Mouse (Mus musculus): ENCODE measurements around the gene Zswim2.
A peak's percentile ranks its signal among the peaks of the same experiment; 100 is the strongest.
"Not testable (repeated sequence)": the region's sequence is repeated elsewhere in the genome, so short reads cannot be mapped to it uniquely, and the experiment has no call there.

Zswim2 gene

GRCm38 (mm10) chr2:83940931-83941361, at the start of gene Zswim2:
Gene Zswim2, minus strand, starts transcription at chr2:83941228.
- peak; percentile 93 to 95 for DNase-seq (ENCODE audit: low spot score in 2 of 2)

- not testable (repeated sequence) for DNase-seq (ENCODE audit: low spot score in 2 of 2)
Measured at GRCm38 (mm10) chr2:83990253-83990652, 49.2 kb upstream of the Zswim2 start, which contains the start of gene Gm13691. Gene Gm13691, plus strand, starts transcription at chr2:83990553.

- not testable (repeated sequence) for DNase-seq (ENCODE audit: low spot score in 2 of 2)
Measured at GRCm38 (mm10) chr2:83984443-83984842, 43.4 kb upstream of the Zswim2 start, which contains the start of gene Gm13697. Gene Gm13697, plus strand, starts transcription at chr2:83984743.

DNA sequence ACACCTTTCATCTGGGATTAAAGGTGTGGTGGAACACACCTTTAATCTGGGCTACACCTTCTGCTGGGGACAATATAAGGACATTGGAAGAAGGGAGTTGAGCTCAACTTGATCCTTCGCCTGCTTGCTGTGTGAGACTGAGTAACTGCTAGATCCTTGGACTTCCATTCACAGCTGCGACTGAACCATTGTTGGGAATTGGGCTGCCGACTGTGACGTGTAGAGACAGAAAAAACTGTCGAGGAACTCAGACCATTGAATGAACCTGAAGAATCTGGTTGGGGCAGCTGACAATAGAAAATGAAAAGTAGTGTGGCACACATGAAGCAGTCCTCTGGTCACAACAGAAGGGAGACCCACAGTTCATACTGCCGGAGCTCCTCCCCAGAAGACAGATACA, 37.6 kb upstream of the Zswim2 start, which contains the start of gene Gm13694:
Gene Gm13694, plus strand, starts transcription at position 301 of the 400 bp plus-strand sequence.
- not testable (repeated sequence) for DNase-seq (ENCODE audit: low spot score in 2 of 2)

GRCm38 (mm10) chr2:83972823-83973222, 31.8 kb upstream of the Zswim2 start, which contains the start of gene Gm13696:
Gene Gm13696, plus strand, starts transcription at chr2:83973123.
- DNase-seq (ENCODE audit: low spot score in 2 of 2) = not testable (repeated sequence)

DNA sequence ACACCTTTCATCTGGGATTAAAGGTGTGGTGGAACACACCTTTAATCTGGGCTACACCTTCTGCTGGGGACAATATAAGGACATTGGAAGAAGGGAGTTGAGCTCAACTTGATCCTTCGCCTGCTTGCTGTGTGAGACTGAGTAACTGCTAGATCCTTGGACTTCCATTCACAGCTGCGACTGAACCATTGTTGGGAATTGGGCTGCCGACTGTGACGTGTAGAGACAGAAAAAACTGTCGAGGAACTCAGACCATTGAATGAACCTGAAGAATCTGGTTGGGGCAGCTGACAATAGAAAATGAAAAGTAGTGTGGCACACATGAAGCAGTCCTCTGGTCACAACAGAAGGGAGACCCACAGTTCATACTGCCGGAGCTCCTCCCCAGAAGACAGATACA, 26.0 kb upstream of the Zswim2 start, which contains the start of gene Gm13695:
Gene Gm13695, plus strand, starts transcription at position 301 of the 400 bp plus-strand sequence.
- DNase-seq (ENCODE audit: low spot score in 2 of 2) = not testable (repeated sequence)

GRCm38 (mm10) chr2:83961203-83961602, 20.2 kb upstream of the Zswim2 start, which contains the start of gene Gm13693:
Gene Gm13693, plus strand, starts transcription at chr2:83961503.
- not testable (repeated sequence) for DNase-seq (ENCODE audit: low spot score in 2 of 2)

DNA sequence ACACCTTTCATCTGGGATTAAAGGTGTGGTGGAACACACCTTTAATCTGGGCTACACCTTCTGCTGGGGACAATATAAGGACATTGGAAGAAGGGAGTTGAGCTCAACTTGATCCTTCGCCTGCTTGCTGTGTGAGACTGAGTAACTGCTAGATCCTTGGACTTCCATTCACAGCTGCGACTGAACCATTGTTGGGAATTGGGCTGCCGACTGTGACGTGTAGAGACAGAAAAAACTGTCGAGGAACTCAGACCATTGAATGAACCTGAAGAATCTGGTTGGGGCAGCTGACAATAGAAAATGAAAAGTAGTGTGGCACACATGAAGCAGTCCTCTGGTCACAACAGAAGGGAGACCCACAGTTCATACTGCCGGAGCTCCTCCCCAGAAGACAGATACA, 14.4 kb upstream of the Zswim2 start, which contains the start of gene Gm13698:
Gene Gm13698, plus strand, starts transcription at position 301 of the 400 bp plus-strand sequence.
- DNase-seq (ENCODE audit: low spot score in 2 of 2) = not testable (repeated sequence)

- no peak for DNase-seq (ENCODE audit: low spot score in 2 of 2)
Measured at GRCm38 (mm10) chr2:83941792-83942191, 764 bp upstream of the Zswim2 start.

GRCm38 (mm10) chr2:83941378-83941777, 350 bp upstream of the Zswim2 start:
- DNase-seq (ENCODE audit: low spot score in 2 of 2) = no peak

- DNase-seq (ENCODE audit: low spot score in 2 of 2) = no peak
Measured at GRCm38 (mm10) chr2:83929478-83930088, 11.4 kb downstream of the Zswim2 start.

DNA sequence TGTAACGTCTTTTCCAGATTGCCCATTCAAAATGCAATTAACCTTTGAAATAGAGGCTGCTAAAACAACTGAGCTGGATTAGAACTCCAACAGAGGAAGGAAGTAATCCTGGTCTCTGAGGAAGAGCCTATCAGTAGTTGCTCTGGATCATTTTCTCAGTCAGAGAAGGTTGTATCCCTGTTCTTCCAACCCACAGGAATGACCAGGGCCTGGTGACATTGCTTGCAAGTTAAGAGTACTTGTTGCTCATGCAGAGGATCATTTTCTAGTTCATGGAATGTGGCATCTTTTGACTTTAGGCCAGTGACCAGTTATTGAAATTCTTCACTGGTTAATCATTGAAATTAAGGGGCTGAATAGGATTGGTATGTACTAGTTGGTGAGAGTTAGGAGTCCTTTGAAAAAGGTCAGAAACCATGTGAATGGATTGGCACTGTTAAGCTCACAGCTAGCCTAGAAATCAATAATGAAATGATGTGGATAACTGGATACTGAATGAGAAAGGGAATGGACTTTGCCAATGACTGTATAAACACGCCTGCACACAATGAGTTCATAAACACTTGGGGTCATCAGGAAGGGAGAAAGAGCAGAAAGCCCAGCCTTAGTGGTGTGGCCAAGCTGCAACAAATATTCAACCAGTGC, 39.0 kb downstream of the Zswim2 start:
- DNase-seq (ENCODE audit: low spot score in 2 of 2) = no peak

DNA sequence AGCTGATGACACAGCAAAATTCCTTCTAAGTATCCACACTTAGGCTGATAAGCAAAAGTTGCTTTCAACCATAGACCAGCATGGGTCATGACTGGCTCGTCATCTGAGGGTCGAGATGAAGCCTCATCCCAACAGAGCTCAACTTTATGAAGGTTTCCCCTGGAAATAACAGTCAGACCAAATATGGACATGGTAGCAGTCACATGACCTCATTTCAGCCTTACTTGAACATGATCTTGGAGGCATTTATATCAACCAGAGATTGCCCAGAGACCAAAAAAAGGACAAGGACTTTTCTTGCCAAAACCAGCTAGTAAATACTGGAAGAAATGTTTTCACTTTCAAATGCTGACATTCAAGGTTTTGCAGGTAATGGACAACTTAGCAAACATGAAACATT, 47.3 kb downstream of the Zswim2 start:
- DNase-seq (ENCODE audit: low spot score in 2 of 2) = no peak

- DNase-seq (ENCODE audit: low spot score in 2 of 2) = peak in 1 of 2 experiments; percentile 23
Measured at GRCm38 (mm10) chr2:83883850-83884420, 57.1 kb downstream of the Zswim2 start.

Data from right cerebral cortex, postnatal 10 days (tissue).